Mouse (Mus musculus): ENCODE results near the gene Prkaa2.

The Prkaa2 gene

DNA sequence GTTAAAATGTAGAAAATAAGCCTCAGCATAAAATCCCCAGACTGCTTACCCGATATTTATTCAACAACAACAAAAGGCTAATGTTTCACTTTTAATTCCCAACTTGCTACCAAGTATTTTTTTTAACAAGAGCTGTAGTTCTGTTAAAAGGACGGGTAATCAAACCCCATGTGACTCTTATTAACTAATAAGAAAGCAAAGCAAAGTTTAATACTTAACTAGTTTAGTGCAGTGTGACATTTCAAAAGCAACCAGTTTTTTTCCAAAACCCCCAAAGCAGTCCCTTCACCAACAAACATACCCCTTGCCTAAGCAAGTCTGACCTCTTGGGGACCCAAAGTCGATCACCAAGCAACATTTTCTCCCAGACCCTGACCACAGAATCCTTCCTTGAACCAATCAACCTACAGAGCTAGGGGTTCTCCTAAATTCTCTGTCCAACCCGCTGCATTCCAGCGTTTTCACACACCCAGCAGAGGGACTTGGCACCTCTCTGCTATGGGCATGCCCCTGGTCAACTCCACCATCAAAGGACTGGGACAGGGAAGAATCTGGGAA is 970 bp downstream of the Prkaa2 start:
- DNase-seq (ENCODE audit: extremely low spot score): peak; percentile 18

DNA sequence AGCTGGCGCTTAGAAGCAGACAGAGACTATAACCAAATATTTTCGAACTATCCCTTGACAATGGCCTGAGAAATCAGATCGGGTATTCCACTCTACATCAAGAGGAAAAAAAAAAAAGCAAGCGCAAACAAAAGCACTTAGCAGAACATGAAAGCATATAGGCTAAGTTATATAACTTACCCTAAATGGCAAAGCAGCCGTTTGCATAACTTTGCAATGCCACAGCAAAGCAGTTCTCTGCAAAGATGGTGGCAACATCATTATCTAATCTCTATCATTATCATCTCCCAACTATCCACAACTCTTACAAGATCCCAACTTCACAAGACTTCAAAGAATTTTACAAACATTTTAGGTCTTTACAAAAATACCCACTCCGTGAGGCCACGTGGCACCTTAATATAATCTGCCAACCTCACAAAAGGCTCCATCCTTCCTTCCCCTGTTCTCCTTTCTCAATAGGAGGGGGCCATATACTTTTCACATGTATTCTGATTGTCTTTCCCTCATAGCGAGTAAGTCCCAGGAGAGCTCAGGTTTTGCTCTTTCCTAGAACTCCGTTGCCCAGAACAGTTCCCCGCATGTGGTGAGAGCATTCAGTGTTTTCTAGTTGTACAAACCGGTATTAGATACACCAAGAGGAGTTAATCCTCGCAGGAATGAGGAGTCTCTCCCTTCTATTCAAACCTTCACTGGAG is 1.6 kb downstream of the Prkaa2 start:
- DNase-seq (ENCODE audit: extremely low spot score): no peak

DNA sequence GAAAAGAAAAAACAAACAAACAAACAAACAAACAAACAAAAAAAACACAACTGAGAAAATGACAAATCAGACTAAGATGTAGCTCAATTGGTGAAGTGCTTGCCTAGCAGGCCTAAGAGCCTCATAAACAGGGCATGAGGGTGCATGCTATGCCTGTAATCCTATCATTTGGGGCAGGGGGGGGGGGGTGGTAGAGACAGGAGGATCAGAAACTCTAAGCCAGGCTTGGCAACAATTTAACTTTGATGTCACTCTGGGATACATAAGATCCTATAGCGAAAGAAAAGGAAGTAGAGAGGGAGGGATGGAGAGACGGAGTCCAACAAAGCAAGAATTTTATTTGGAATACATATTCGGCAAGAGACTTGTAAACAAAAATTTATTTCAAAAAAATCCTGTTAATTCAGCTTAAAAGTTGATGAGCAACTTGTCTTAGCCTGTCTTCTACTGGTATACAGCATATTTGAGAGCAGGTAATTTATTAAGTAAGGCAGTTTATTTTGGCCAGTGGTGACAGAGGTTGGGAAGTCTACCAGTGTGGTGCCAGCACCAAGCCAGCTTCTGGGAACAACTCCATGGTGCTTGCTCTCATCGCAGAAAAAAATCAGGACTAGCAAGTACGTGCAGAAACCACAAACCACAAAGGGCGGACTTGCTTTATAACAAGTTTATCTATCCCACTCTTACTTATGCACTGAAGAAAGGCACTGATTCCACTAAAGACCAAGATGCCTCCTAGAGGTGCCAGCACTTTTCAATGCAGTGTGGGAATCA is 5.4 kb downstream of the Prkaa2 start:
- DNase-seq (ENCODE audit: extremely low spot score): no peak

DNA sequence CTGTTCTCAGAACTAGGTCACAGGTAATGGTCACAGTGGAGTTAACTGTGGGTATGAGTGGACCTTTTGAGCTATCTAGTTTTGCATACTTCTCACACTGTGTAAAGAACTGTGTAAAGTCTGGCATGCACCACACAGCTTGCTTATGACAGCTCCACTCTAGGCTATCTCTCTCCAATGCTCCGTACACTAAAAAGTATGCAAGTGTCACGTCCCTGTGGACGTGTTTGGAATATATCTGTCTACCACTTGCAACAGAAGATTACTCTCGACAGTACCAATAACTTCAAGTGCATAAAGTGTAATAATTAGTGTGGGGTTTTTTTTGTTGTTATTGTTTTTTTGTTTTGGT is 8.4 kb downstream of the Prkaa2 start:
- no peak for DNase-seq (ENCODE audit: extremely low spot score)

DNA sequence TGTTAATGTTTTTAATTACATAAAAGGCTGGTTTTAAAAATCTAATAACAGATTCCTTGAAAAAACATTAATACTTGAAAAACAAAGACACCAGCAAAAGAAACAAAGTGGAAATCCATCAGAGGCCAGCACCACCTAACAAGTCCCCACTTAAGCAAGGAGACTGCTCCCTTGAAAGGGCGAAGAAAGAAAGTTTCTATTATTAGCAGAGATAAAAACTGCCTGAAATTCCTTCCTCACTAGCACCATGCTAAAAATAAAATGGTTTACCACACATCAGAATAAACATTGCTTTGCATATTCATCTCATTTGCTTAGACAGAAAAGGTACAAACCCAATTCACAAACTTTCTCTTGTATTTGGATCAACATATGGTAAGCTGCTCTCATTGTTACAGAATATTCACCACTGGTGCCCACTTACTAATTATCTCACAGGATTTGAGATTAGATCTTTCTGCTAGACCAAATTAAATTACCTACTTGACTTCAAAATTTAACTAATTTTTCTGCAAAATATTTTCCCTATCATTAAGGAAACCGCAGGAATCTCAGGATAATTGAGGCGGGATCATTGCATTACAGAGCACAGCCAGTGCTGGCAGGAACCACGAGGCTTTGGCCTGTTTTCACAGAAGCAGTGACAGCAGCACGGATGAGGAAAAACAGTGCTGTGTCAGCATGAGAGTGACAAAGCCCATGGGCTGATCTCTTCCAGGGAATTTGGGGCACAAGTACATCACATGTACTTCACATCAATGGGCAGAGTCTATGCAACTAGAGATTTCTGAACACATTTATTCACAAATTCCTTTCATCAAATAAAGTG is 9.0 kb downstream of the Prkaa2 start:
- no peak for DNase-seq (ENCODE audit: extremely low spot score)

DNA sequence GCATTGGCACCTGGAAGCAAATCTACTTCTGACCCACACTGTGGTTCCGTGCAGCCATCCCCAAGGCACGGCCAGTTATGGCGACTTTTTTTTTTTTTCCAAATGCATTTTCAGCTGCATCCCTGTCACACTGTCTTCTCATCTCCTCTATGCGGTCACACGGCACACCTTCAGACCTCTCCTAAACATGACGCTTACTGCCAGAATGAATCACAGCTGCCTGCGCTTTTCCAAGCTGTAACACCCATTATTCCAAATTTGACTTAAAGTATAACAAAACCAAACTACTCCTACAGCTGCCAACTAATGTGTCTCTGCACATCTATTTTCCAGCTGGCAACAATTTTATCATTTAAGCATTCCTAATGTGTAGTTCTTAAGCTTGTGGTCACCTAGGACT is 11.0 kb downstream of the Prkaa2 start:
- no peak for DNase-seq (ENCODE audit: extremely low spot score)

DNA sequence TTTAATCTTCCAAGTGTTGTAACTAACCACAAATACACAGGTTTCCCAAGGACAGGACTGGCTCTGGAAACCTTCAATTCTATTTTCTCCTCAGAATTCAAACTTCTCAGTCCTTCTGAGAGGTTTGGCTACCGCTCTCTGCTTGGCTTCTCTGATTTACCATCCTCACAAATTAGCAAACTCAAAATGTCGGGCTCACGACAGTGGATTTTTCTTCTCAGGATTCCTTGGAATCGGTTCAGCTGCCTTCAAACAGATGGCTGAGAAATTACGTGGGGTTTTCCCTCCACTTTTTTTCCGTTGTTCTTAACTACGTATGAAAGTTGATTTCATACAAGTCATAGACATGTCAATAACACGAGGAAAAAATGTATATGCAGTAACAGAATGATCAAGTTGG is 11.5 kb downstream of the Prkaa2 start:
- no peak for DNase-seq (ENCODE audit: extremely low spot score)

DNA sequence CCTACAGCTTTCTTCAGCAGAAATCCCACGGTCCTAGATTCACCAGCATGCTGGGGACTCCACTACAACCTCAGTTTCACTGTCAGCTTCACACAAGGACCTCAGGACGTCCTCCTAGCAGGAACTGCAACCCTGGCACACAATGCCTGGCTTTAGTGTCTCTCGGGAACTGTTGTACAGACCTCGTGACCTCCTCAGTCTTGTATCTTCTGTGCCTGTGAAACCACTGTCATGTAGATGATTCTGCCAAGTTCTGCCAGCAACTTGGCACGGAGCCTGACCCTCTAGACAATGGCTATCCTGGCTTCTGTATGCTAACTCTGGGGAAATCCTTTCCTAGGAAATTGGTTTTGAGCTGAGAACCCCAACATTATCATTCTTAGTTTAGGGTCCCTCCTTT is 14.4 kb downstream of the Prkaa2 start:
- DNase-seq (ENCODE audit: extremely low spot score): no peak

DNA sequence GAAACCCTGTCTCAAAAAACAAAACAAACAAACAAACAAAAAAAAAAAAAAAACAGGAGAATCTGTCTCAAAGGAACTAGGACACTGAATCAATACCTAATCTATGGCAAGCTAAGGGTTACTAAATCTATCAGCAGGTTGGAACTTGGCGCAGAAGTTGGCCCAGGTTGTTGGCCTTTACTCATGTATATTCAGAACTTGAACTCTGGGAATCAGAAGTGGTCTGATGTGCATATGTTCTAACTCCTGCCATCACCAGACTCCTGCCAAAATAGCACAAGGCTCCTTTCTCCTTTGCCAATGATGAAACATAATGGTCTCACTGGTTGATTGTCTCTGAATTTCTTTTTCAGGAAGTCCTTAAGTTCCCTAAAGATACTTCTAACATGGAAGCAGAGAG is 15.7 kb downstream of the Prkaa2 start:
- DNase-seq (ENCODE audit: extremely low spot score): no peak

DNA sequence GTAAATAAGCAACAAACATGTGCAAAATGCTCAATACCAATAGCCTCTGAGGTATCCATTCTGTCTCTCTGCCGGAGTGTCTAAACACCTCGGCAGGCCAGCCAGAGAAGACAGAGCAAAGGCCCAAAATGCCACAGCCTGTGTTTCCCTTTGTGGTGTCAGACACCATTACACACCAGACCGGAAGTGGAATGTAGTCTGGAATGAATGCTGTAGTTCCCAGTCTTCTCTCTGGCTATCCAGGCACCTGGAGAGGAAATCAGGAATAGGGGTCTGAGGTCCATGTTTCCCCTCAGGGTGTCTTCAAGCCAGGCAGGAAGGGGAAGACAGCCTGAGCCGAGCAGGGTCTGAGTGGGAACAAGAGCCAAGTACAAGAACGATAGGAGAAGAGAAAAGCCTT is 19.3 kb downstream of the Prkaa2 start:
- DNase-seq (ENCODE audit: extremely low spot score): no peak

DNA sequence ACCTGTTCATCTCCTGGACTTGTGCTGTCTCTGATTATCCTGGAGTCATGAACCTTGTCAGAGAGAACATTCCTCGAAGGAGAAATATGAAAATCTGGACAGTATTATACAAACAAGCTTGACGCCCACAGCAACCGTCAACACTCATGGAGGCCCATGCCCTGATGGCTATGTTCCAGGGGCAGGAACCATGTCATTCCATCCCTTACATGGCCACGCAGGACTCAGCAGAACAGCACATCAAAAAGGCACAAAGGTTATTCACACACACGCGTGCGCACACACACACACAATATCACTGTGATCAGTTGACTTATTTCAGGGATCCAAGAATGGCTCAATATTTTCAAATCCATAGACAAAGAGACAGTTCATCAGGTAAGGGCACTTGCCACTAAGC is 20.3 kb downstream of the Prkaa2 start:
- no peak for DNase-seq (ENCODE audit: extremely low spot score)

DNA sequence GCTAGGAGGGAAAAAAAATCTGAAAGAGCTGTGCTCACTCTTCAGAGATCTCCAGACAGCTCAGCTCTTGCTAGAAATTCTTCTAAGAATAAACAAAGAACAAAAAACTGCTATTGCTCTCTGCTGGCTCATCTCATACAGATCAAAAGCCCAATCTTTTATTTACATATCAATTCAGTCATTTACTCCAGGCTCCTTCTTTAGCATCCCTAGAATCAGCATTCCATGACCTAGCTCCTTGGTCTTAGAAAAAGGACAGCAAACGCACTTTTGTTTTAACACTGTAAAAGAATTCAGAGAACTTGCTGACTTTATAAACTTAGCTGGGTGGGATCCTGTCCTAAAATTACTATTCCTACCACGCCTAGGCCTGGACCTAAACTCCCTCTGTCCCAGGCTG is 21.0 kb downstream of the Prkaa2 start:
- DNase-seq (ENCODE audit: extremely low spot score): no peak

DNA sequence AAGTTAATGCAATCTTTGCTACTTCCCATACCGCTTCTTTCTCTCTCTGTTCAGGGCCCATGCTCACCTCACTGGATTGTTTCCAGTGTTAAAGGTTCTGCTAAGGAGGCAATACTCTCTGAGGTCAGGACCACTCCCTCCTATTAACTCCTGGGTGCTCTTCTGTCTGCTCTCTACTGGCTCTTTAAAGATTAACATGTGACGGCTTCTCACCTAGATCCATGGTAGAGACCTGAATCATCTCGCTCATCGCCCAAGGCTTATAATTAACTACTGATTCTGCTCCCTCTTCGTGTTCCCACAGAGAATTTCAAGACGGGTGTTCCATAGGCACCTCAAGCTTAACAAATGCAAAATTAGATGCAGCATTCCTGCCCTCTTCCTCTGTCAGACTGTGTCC is 33.5 kb downstream of the Prkaa2 start:
- no peak for DNase-seq (ENCODE audit: extremely low spot score)

DNA sequence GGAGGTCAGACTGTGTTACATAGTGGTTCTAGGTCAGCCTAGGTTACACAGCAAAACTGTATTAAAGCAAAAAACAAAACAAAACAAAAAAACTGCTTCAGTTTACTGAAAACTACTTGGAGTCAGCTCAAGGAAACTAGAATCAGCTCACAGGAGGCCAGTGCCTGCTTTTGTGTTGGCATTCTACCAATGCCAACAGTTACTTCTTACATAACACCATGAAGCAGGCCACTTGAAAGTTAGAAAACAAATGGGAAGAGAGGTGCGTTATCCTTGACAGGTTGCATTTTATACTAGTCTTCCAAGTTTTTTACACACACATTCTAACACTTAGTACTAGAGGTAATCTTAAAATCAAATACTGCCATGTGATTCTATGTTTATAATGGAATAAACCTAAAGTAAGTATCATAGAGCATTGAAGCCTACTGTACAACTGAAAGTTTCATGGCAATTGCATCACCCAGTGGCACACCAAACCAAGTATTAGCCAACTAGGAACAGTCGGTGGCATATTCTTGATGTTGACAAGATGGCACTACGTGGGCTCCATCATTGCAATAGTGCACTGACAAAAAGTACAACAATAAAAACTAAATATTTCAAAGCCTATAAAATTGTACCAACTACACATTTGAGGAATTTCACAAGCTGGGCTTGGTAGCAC is 37.8 kb downstream of the Prkaa2 start:
- no peak for DNase-seq (ENCODE audit: extremely low spot score)

DNA sequence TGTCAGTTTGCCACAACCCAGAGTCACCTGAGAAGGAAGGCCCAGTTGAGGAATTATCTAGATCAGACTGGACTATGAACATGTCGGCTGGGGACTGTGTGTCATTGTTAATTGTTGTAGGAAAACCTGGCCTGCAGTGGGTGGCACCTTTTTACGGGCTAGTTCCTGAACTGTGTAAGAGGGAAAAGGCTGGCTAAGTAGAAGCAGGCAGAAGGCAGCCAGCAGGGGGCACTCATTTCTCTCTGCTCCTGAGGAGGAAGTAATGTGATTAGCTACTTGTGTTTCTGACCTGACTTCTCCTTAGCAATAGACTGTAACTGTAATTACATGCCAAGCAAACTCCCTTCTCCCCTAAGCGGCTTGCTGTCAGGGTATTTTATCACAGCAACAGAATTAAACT is 38.7 kb downstream of the Prkaa2 start:
- DNase-seq (ENCODE audit: extremely low spot score): peak; percentile 48

DNA sequence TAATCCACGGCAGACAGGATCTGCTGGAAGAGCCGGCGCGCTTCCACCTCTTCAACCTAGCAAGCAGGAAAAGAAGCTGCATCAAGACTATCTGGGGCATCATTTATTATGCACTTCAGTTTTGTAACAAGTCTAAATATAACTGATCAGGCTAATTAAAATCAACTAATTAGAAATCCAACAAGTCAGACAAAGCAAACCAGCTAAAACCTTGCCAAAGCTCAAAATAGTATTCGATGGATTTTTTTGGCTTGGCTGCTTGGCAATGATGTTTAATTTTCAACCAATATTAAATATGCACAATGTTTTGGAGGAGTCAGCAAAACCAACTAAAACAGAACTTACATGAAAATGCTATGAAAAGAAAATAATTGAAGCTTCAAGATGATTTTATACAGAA is 58.4 kb downstream of the Prkaa2 start:
- no peak for DNase-seq (ENCODE audit: extremely low spot score)

DNA sequence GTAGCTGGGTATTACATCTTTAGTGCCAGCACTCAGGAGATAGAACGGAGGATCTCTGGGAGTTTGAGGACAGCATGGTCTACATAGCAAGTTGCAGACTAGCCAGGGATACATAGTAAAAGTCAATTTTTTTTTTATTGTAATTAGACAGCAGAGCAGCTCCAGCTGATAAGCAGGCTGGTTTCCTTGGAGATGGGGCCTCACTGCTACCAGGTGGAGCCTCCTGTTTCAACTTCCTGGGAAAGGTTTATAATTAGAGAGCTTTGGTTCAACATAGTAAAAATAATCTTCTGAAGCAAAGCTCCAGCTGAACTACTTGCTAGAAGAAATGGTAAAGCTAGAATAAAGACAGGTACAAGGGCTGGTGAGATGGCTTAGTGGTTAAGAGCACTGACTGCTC is 59.6 kb downstream of the Prkaa2 start:
- DNase-seq (ENCODE audit: extremely low spot score): no peak

DNA sequence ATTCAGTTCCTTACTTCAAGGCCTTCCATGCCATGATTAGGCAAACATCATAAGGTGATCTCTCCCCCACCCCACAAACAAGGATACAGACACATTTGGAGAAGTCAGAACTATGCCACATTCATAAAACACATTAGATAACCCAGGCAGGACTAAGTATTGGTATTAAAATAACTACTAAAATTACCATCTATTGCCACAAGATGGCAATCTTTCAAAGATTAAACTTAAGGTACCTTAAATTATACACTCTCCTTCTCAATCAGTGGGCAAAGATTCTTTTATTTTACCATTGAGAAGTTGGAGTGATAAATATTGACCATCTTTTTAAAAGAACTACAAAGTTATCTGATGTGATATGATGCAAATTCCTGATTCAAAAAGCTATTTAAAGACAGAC is 75.4 kb downstream of the Prkaa2 start:
- no peak for DNase-seq (ENCODE audit: extremely low spot score)

DNA sequence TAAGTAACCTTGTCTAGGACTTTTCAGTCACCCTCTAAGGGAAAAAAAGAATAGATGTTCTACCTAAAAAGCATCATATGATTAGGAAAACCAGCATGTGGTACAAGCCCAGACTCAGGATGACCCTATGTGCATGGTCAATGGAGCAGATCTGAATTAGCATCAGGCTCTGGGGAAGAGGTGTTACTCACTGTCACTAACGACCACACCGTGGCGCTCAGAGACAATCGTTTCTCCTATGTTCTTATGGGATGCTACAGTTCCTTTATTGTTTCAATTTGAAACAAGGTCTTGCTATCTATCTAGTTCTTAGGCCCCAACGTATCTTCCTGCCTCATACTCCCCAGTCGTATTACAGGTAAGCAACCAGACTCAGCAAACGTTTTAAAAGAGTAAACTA is 76.5 kb downstream of the Prkaa2 start:
- DNase-seq (ENCODE audit: extremely low spot score): no peak

DNA sequence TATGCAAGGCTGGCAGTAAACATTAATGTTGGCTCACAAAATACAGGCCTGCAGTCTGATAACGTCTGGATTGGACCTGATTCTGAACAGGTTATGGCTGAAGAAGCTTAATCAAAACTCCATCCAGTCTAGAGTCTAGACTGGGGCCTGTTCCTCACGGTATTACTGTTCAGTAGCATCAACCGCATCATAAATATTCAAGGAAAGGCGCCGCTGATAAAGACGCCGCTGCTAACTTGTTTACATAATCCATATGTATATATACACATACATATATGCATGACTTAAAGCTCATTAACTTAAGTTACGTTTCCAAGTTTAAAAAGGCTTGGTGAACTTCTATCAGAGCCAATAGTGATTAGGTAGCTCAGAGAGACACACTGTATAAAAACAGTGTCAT is 78.6 kb downstream of the Prkaa2 start:
- no peak for DNase-seq (ENCODE audit: extremely low spot score)

DNA sequence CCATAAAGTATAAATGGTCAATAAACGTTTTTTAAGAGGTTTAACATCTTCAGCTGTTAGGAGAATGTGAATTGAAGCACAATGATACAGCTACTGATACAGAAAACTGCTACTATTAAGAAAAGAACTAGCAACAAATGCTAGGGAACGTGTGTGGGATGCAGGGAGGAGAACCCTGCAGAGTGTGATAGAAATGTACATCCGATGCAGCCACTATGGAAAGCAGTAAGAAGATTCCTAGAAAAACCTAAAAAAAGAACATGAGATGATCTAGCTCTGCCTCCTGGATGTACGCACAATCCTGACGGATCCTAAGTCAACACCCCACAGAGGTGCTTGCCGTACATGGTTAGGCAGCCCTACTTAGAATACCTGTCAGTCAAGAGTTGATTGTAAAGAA is 82.4 kb downstream of the Prkaa2 start:
- no peak for DNase-seq (ENCODE audit: extremely low spot score)

DNA sequence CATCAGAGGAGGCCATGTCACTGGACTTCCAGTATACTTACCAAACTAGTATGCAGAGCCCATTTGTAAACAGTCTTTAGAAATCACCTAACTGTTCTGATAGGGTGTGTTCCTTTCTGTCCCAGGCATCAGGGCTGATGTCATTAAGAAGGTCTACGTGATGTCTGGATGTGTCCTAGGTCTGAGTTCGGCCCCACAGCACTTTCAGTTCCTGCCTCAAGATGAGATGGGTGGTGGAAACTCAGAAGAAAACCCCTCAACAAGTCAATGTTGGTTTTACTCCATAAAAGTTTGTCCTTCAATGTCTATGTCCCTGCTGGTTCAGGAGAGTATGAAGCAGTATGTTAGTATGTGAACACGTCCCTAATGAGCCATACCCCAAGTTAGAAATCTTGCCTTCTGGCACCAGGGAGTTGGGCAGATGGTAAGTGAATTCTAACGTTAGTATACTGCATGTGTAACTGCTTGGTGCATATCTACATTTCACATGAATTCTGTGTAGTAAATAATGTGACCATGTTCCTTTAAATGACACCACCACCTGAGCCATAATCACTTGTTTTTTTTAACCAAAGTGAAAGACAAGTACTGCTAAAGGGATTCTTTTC is 93.6 kb downstream of the Prkaa2 start:
- no peak for DNase-seq (ENCODE audit: extremely low spot score)

All from embryo, embryonic 9.5 days (tissue).